Mouse (Mus musculus) G1E-ER4 (cell line): ENCODE results near the gene Pde4a. TPM values are rescaled to one million over a fixed set of nuclear protein-coding genes. Genes with fewer than 3 reads are reported as not detected.

Experiments
- GATA1 ChIP-seq: IDR thresholded peaks from one replicate; pipeline ENCODE4 v1.8.0; 2012; ENCODE audit warnings: low read length, inconsistent platforms
- polyA plus RNA-seq: library from polyadenylated mRNA; stranded (reverse); fragments of >175 nt; gene quantifications from 2 replicates; pipeline ENCODE4 v1.2.3, GENCODE M21; 2012

The Pde4a gene
- polyA plus RNA-seq, 1 experiment: 3.6 TPM

DNA sequence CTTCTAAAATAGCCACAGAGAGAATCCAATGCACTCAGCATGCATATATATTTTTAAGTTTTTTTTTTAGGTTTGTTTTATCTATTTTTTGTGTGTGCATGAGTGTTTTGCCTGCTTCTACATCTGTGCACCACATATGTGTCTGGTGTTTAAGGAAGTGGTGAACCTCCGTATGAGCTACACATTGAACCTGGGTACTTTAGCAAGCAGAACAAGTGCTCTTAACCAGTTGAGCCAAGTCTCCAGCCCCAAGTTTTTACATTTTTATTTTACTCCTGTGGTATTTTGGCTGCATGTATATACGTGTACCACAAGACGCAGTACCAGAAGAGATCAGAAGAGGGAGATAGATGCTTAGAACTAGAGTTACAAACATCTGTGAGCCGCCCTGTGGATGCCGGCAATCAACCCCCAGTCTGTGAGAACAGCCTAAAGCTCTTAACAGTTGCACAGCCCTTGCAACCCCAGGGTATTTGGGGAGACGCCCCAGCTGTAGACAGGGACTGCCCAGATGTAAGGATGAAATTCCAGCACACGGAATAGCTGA is 55.9 kb downstream of the Pde4a start:
- TF ChIP-seq GATA1: no peak

DNA sequence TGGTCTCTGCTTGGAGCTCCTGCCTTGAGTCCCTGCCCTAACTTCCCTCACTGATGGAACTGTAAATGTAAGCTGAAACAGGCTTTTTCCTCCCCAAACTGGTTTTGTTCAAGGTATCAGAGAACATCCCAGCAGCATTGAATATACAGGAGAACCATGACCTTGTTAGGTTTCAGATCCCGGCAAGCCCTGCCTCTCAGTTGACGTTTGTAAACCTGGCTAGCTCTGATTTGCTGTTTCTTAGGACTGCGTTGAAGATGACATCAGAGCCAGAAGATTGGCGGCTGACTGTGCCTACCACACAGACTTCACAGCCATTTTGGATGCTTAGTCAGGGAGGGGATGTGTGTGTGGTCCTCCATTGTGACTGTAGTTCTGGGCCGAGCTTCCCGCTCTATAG is 58.4 kb downstream of the Pde4a start:
- TF ChIP-seq GATA1: no peak

DNA sequence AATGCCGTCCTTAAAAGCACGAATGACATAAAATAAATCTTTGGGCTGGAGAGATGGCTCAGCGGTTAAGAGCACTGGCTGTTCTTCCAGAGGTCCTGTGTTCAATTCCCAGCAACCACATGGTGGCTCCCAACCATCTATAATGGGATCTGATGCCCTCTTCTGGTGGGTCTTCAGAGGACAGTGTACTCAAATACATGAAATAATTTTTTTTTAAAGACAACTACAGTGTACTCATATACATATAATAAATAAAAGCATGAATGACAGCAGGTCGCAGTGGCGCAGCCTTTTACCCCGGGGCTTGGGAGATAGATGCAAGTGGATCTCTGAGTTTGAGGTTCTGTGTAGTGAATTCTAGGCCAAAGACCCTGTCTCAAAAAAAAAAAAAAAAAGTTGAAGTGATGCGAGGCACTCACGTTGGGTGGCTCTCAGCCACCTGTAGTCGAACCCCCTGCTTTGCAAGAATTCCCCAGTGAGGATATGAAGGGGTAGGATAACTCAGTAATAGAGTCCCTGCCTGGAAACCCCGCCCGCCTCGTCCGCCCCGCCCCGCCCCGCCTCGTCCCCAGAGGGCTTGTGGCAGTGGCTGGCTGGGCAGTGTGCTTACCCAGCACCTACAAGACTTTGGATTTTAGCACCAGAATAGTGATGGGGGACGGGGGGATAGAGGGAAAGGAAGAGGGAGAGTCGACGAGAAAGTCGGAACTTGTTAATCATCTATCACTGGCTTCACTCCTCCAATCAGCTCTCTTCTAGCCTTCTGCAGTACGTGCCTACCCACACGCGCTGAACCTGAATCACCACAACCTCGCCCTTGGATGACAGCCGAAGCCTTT is 59.3 kb downstream of the Pde4a start:
- TF ChIP-seq GATA1: no peak

DNA sequence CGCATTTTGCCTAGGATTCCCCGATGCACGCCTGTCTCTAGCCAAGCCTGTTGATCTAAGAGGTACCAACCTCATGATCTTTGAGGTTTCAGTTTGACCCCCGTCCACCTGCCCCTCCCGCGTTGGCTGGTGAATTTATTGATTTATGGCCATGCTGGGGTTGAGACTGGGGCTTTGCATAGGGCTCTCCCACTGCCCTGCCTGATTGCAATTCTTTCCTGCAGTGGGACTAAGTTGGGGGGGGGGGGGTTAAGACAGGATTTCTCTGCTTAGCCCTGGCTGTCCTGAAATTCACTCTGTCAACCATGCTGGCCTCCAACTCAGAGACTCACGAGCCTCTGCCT is 59.9 kb downstream of the Pde4a start:
- TF ChIP-seq GATA1: no peak

DNA sequence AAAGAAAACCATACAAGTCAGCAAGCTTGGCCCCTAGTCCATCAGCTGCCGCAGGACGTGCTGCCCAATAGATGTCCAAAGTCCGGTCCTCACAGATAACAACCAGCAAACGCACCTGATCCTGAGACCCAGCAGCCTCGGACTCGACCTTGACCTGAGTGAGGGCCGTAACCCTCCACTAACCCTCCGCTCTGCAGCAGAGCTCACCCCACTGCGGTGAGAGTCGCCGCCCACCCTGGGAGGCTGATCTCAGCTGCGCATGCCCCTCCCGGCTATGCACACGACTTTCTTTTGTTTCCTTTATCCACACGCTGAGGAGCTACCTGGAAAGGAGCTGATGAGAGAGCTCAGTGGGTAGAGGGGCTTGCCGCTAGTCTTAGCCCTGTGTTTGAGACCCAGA is 61.8 kb downstream of the Pde4a start:
- TF ChIP-seq GATA1: no peak

DNA sequence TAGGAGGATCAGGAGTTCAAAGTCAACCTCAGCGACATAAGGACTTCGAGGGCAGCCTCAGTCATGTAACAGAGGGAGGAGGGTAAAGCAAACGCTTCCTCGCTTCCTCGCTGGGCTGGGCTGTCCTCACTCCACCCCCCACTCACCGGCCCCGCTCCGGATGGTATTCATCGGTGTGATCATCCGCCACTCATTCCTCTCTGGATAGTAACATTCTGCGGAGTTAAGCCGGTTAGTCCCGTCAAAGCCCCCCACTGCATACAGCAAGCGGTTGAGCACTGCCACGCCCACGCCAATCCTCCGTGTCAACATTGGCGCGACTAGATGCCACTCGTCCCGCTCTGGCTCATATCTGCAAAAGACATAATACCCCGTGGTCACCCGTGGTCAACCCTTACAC is 66.0 kb downstream of the Pde4a start:
- no peak for TF ChIP-seq GATA1

DNA sequence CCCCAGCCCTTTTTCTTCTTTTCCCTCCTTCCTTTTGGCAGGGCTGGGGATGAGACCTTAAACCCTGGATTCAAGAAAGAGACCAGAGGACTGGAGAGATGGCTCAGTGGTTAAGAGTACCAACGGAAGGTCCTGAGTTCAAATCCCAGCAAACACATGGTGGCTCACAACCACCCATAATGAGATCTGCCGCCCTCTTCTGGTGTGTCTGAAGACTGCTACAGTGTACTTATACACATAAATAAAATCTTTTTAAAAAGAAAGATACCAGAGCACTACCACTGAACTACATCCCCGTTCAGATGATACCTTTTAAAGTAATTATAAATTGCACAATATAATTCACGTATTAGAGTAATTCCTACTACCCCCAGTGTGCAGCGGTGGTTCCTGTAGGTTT is 67.4 kb downstream of the Pde4a start:
- TF ChIP-seq GATA1: no peak

DNA sequence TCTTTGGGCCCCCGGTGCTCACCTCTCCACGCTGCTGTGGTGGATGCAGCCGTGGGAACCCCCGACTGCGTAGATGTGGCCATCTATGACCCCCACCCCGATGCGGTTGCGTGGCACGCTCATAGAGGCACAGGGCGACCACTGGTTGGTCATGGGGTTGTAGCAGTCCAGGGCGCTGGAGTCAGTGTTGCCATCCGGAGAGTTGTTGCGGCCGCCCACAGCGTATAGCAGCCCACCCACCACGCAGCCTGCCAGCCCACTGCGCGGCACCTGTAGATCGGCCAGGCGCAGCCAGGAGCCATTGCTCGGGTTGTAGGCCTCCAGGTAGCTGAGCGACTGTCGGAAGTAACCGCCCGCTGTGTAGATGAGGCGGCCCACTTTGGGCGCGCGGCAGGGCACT is 67.9 kb downstream of the Pde4a start:
- no peak for TF ChIP-seq GATA1

DNA sequence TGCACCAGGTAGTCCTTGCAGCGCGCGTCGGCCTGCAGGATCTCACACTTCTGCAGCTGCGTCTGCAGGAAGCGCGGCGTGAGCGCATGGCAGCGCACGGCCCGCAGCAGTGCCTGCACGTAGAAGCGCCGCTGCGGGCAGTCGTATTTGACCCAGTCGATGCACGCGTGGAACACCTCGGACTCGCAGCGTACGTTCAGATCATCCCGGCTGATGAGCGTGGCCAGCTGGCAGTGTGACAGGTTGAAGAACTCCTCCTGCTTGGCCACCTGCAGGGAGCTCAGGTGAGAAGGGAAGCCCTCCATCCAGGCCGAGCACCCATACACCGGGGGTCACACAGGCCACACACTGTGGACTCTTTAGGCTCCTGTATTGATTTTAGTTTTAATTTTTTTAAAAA is 68.3 kb downstream of the Pde4a start:
- no peak for TF ChIP-seq GATA1

DNA sequence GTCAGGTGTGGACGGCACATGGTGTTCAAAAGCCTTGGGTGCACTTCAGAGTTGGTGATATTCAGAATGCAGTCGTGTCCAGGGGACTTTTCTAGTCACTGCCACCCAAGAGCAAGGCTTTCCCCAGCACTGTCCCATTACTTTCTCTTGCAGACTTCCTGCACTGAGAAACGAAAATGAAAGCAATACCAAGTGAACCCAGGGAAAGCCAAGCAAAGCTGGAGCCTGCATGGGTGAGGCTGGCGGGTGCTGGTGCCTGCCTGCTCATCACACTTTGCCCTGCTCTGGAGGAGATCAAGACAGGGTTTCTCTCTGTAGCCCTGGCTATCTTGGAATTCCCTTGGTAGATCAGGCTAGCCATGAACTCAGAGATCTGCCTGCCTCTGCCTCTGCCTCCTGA is 69.8 kb downstream of the Pde4a start:
- TF ChIP-seq GATA1: no peak

DNA sequence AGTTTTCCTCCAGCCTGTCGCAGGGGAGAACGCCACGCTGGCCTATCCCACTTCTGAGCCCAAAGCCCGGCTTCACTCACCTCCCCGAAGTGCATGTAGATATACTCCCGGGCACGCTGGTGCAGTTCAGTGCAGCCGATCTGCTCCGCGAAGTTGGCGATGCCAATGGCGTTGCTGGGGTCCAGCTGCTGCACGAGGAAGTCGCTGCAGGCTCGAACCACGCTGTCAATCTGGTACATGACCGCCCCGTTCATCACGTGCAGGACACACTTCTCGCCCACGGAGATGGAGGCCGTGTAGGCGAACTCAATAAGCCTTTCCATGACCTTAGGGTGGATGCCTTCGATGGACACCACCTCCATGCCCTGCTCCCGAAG is 71.5 kb downstream of the Pde4a start:
- no peak for TF ChIP-seq GATA1

DNA sequence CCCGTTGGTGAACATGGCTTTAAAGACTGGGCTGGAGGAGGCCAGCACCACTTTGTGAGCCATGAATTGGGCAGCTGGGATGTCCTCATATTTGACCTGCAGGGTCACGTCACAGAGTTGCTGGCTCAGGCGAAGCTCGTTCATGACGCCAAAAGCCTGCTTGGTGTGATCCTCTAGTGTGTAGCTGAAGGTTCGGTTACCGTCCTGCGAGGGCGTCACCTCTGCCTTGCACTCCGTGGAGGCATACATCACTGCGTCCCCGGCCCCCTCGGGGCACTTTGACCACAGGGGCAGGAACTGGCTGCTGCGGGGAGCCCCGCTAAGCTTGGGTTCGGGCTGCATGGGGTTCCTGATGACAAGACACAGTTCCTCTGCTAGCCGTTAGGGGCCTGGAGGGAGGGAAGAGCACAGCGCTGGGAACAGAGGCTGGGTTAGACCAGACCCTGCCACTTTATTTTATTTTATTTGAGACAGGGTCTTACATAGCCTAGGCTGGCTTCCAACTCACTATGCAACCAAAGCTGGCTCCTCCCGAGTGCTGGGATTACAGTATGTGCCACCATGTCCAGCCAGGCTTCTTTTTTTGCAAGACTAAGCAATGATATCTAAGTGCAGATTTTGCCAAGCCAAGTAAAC is 72.0 kb downstream of the Pde4a start:
- no peak for TF ChIP-seq GATA1

DNA sequence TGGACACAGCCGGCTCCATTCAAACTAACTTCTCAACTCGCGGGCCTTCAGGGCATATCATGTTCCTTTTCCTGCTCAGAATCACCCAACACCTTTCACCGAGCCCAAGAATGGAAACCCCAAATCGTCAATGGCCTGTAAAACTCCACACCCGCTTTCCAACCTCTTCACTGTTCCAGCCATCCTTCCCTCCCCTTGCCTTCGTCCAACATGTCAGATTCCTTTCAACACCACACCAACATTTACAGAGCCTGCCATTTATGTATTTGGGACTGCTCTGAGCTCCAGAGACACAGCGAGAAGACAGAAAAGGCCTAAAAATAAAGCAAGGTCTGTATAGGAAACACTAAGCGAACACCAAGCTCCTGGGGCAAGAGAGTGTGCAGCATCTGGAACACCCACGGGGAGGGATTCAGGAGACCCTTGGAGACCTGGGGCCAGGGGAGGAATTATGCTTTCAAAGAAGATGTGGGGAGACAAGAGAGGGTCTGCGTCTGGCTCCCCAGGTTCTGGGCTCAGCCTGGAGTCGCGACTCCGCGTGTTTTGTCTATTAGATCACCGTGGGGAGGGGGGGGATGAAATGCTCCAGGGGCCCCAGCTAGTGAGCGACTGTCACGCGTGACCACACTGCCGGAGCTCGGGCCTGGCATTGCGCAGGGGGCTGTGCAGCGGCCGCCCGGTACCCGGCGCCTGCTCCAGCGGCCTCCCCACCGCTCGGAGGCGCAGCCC is 72.7 kb downstream of the Pde4a start:
- TF ChIP-seq GATA1: no peak

DNA sequence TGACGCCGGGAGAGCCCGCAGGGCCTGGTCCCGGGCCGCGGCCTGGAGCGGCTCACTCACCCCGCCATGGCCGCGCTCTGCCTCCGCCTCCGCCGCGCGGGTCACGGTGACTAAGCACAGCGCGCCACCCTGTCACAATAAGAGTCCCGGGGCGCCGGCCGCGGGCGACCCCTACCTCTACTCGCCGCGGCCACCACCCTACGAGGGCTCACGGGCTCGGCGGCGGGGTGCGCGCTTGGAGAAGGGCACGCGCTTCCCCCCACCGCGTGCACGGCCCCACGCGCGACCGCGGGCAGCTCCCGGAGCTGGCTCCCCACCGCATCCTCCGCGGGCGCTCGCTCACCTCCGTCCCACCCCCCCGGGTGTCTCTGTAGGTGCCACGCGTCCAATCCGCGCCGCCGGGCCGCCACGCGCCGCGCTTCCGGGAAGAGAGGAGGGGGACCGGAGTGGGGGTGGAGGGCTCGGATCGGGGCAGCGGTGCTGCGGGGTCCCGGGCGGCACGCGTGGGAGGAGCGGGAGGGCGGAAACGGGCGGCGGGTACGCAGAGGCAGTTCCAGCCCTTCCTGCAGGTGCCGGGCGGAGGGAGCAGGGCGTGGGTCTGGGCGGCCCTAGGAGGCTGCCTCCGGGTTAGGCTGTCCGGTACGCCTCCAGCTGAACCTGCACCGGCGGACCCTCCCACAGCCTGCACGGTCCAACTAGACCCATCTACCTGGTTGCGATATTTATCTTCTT is 73.4 kb downstream of the Pde4a start, which contains the start of gene Keap1:
Keap1 (minus strand) TSS at position 629 of the 732 bp plus-strand sequence.
- TF ChIP-seq GATA1: no peak

DNA sequence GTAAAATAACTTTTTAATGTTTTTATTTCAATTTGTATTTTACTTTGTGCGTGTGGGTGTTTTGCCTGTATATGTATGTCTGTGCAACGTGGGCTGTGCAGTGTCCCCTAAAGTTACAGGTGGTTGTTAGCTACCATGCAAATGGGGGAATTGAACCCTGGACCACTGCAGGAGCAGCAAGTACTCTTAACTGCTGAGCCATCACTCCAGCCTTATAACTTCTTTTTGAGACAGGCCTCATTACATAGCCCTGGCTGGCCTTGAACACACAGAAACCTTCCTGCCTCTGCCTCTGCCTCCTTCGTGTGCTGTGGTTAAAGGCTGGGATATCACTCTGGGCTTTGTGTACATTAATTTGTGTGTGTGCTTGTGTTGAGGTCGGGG is 73.9 kb downstream of the Pde4a start:
- TF ChIP-seq GATA1: no peak

DNA sequence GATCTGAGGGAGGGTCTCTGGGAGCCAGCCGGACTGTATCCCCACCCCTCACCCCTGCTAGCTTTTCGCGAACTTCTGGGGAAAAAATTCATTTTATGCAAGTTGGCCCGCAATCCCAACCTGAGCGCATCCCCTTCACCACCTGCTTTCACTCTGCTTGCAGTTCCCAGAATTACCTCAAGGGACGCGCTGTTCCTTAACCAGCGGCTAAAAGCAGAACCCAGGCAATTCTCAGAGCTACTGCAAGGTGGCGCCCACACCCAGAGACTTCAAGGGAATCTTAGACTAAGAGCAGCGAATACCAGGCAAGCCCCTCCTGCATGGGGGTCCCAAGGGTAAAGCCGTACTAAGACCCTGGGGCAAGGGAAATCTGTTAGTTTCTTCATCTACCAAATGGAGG is 75.8 kb downstream of the Pde4a start:
- no peak for TF ChIP-seq GATA1
